Mouse (Mus musculus) urinary bladder, postnatal 25 days (tissue): ENCODE measurements at regions not wholly inside any gene's neighbourhood (a gene's known extent, or its start where the extent isn't known, plus 50 kb on each side); places are given as distances from the start of the nearest gene placed in this dataset.

Experiments used
- DNase-seq: peaks from one replicate; pipeline ENCODE4 v3.0.0; 2022; ENCODE audit warnings: low spot score

GRCm38 (mm10) chr13:52395786-52396185 is 135.3 kb downstream of the Diras2 start:
- DNase-seq: no peak

- DNase-seq: no peak
Observed at GRCm38 (mm10) chr13:52398344-52398743, 132.7 kb downstream of the Diras2 start.

GRCm38 (mm10) chr13:52399143-52399542 is 131.9 kb downstream of the Diras2 start:
- DNase-seq: no peak

DNA sequence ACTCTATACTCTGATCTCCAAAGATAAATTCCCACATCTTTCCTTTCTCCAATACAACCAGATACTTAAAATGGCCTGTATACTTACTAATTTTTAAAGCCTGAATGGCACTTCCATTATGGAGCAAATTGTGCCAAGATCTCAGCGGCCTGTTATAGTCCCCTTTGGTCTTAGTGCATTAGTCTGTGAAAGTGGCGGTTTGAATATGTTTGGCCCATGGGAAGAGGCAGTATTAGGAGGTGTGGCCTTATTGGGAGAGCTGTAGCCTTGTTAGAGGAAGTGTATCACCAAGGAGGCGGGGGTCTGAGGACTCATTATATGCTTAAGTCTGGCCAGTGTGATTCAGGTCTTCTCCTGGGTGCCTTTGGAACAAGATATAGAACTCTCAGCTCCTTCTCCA is 127.3 kb downstream of the Diras2 start:
- no peak for DNase-seq

DNA sequence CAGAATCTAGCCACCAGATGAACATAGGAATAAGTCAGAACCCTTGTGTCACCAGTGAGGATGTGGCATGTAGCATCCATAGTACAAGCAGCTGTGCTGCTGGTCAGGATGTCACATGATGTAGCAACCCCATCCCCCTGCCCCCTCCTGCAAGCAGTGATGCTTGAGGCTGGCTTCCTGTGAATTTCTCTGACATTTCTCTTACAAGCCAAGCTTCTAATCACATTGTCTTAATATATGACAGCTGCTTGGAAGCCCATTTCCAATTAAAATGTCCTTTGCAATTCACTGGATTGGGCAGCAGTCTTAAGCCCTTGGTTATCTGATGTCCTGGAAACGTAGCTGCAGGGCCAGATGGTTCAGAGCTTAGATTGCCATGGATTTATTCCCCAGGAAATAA is 114.8 kb downstream of the Diras2 start:
- no peak for DNase-seq

- no peak for DNase-seq
Observed at GRCm38 (mm10) chr13:52422456-52422855, 108.6 kb downstream of the Diras2 start.

- no peak for DNase-seq
Observed at GRCm38 (mm10) chr13:52428527-52428926, 102.6 kb downstream of the Diras2 start.

DNA sequence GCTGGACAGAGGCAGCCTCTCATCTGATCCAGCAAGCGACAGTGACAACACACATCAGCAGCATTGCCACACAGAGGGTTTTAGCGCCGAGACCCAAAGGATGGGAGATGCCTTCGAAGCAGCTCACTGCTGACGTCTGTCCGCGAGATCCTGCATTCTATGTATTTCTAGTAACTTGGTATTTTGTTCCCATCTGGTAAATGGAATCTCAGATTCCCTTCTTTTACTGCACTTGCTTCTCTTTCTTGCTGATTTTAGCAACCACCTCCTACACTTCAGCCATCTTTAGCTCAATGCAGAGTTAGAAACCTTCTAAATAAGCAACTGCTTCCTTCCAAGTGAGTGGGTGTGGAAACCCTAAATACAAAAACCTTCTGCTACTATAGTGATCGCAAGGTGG is 94.3 kb downstream of the Diras2 start:
- no peak for DNase-seq

DNA sequence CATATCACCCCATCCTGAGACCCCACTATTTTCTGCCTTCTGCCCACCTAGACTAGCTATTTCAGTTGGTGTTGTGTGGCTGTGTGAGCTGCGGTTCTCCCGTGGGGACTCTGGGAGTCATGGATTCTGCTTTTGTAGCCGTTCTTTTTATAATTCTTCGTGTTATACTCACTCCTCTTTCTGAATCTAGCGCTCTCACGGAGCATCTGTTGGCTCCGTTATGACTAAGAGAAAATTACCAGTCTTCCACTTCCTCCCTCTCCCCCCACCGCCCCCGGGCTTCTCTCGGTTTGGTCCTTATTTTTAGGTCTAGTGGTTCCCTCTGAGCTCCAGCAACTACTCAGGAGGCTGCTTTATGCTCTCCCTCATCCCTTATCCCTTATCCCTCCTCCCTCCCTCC is 85.6 kb downstream of the Diras2 start:
- no peak for DNase-seq

DNA sequence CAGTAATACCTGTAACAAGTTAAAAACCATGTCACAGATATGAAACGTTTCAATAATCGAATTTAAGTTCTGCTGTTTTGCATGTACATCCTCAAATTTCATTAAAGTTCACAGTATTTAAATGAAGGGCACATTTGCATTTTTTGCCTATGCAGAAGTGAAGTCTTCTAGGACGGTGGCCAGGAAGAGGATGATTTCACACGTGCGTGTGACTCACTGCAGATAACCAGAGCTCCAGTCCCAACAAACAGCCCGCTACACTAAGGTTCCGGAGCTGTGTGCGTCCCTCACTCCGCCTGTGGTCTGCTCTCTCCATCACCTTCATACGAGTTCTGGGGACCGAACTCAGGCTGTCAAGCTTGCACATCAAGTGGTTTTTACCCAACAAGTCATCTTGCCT is 82.2 kb downstream of the Diras2 start:
- no peak for DNase-seq

- DNase-seq: no peak
Observed at GRCm38 (mm10) chr13:52451486-52451885, 79.6 kb downstream of the Diras2 start.

DNA sequence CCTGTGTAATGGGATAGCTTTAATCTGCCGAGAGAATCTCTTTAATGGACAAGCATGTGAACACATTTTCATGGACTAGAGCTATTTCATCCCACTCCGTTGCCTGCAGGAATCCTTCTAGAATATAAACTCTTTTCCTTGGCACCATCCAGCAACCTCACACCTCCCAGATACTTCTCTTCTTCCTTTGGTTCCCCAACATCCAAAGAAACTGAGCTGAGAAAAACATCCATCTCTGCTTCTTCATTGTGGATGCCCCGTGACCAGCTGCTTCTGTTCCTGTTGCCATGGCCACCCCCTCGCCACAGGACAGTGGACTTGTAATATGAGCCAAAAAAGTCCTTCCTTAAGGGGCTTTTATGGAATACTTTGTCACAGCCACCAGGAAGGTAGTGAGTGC is 78.8 kb downstream of the Diras2 start:
- no peak for DNase-seq
